Mouse (Mus musculus): Measurements from ENCODE around the gene Kmt2d. TPM values are rescaled to one million over a fixed set of nuclear protein-coding genes. Genes with fewer than 3 reads are reported as not detected.

The Kmt2d gene
- polyA plus RNA-seq (2017; shearing (Covaris generic)), result 24.6 TPM

GRCm38 (mm10) chr15:98871070-98871915, at the start of gene Kmt2d:
TSS of gene Kmt2d (minus strand) at chr15:98871204.

DNA sequence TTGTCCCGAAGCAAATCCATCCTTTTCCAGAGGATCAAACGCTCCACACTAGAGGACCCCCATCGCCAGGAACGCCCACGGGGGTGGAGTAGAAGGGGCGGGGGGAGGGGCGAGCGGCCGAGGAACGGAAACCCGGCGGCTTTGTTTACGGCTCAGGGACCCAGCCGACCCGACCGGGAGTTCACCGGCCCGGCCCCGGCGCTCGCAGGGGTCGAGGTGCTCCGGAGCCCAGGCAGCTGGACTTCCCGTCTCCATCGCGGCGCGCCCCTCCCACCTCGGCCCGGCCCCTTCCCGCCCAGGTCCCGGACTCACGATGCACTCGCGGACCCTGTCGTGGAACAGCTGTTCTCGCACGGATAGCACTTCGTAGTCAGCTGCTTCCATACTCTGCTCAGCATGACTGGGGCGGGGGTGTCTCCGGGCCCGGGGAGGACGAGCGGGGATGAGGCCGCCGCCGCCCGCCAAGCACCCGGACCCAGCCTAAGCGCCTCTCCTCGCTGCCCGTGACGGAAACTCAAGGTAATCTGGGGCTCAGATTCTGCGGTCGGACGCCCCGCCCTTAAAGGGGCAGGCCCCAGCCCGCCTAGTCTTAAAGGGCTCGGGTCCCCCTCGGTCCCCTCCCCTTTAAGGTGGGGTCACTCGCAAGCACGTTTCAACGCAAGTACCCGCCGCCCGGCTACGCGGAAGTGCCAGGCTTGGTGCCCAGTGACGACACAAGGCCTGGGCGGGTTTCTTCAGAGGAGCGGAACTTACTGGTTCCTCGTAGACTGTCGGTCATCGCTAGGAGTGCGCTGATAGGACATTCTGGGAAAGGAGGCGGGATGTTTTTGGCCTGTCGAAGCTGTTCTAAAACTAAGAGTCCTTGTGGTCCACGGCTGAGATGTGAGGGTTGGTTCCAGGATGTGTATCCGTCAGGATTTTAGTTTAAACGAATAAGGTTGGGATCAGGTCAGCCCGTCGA, 46.8 kb upstream of the Kmt2d start, which contains the start of gene Lmbr1l:
TSS of gene Lmbr1l (minus strand) at position 694 of the 961 bp plus-strand sequence.

GRCm38 (mm10) chr15:98897928-98898800, 27.2 kb upstream of the Kmt2d start, which contains the start of gene Dhh:
TSS of gene Dhh (minus strand) at chr15:98898540.

DNA sequence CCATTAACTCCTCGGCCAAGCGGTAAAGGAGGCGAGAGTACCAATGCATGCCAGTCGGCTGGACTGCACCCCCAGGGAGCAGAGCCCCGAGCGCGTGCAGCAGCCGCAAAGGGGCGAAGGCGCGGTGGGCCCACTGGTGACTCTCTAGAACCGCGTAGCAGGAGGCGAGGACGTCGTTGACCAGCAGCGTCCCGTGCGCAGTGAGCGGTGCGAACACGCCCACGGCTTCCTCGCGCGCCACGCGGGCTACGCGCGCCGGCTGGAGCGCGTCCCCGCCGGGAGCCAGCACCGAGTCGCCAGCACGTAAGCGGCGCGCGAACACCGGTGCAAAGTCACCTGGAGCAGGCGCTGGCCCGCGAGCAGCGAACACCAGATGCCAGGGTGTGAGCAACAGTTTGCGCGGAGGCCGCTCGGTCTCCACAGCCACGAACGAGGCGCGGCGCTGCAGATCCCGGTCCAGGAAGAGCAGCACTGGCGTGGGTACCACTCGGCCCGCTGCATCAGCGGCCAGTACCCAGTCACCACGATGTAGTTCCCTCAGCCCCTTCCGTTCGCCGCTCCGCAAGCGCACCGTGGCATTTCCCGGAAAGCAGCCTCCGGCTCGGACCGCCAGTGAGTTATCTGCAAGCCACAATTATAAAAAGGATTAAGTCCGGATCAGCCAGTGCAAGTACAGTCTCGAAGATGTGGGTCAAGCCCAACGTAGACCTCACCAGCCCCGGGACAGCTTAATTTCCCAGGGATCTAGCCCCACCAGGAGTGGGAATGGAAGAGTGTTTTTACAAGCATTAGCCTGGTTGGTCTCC, 23.1 kb upstream of the Kmt2d start, which contains the start of gene Rhebl1:
TSS of gene Rhebl1 (minus strand) at position 601 of the 806 bp plus-strand sequence.

GRCm38 (mm10) chr15:98830736-98831683, 40.0 kb downstream of the Kmt2d start, which contains the start of gene Prkag1:
TSS of gene Prkag1 (minus strand) at chr15:98831521.

GRCm38 (mm10) chr15:98809390-98809789, 61.6 kb downstream of the Kmt2d start, which contains the start of gene Ddn:
TSS of gene Ddn (minus strand) at chr15:98809490.

GRCm38 (mm10) chr15:98789661-98790535, 81.1 kb downstream of the Kmt2d start, which contains the start of gene Wnt1:
TSS of gene Wnt1 (plus strand) at chr15:98789857.

Other genes with a start within 250 kb of the Kmt2d start
- gene Cacnb3, start 240.4 kb downstream of the Kmt2d start, polyA plus RNA-seq (2017; shearing (Covaris generic)), result 0.22 TPM
- gene Ddx23, start 208.3 kb downstream of the Kmt2d start, polyA plus RNA-seq (2017; shearing (Covaris generic)), result 31.8 TPM
- 0.70 TPM for gene Rnd1, start 193.7 kb downstream of the Kmt2d start, polyA plus RNA-seq (2017; shearing (Covaris generic))
- not detected for gene Ccdc65, start 163.0 kb downstream of the Kmt2d start, polyA plus RNA-seq (2017; shearing (Covaris generic))
- gene Fkbp11, start 143.0 kb downstream of the Kmt2d start, polyA plus RNA-seq (2017; shearing (Covaris generic)), result 0.46 TPM
- 61.2 TPM for gene Arf3, start 108.0 kb downstream of the Kmt2d start, polyA plus RNA-seq (2017; shearing (Covaris generic))
- gene Wnt10b, start 93.1 kb downstream of the Kmt2d start, polyA plus RNA-seq (2017; shearing (Covaris generic)), result 0.23 TPM
- not detected for gene Wnt1, start 81.3 kb downstream of the Kmt2d start, polyA plus RNA-seq (2017; shearing (Covaris generic))
- gene Ddn, start 61.7 kb downstream of the Kmt2d start, polyA plus RNA-seq (2017; shearing (Covaris generic)), result not detected
- 119 TPM for gene Prkag1, start 39.7 kb downstream of the Kmt2d start, polyA plus RNA-seq (2017; shearing (Covaris generic))
- 14.2 TPM for gene Rhebl1, start 23.3 kb upstream of the Kmt2d start, polyA plus RNA-seq (2017; shearing (Covaris generic))
- gene Dhh, start 27.3 kb upstream of the Kmt2d start, polyA plus RNA-seq (2017; shearing (Covaris generic)), result not detected
- gene Lmbr1l, start 47.0 kb upstream of the Kmt2d start, polyA plus RNA-seq (2017; shearing (Covaris generic)), result 62.0 TPM
- gene Tuba1b, start 63.4 kb upstream of the Kmt2d start, polyA plus RNA-seq (2017; shearing (Covaris generic)), result 562 TPM
- not detected for gene Gm49450, start 82.3 kb upstream of the Kmt2d start, polyA plus RNA-seq (2017; shearing (Covaris generic))
- gene Tuba1a, start 82.5 kb upstream of the Kmt2d start, polyA plus RNA-seq (2017; shearing (Covaris generic)), result 219 TPM
- 67.9 TPM for gene Tuba1c, start 158.7 kb upstream of the Kmt2d start, polyA plus RNA-seq (2017; shearing (Covaris generic))
- gene Prph, start 184.0 kb upstream of the Kmt2d start, polyA plus RNA-seq (2017; shearing (Covaris generic)), result not detected
- 1.7 TPM for gene Troap, start 203.4 kb upstream of the Kmt2d start, polyA plus RNA-seq (2017; shearing (Covaris generic))
- gene C1ql4, start 216.6 kb upstream of the Kmt2d start, polyA plus RNA-seq (2017; shearing (Covaris generic)), result not detected
- not detected for gene Dnajc22, start 222.0 kb upstream of the Kmt2d start, polyA plus RNA-seq (2017; shearing (Covaris generic))